Mouse (Mus musculus): ENCODE results near the gene Krt84.

- TF ChIP-seq POLR2A (IDR thresholded peaks at IDR 0.05; ENCODE audit: borderline replicate concordance, low read depth, low read length) (no peak), CTCF (IDR thresholded peaks at IDR 0.05; ENCODE audit: low read depth, low read length) (no peak)
These were observed 17.9 kb upstream of the Krt84 start, which contains the start of gene Krt82 for GRCm38 (mm10) chr15:101550567-101550966.
